Mouse (Mus musculus): ENCODE data around the gene Slc6a13. TPM values are rescaled to one million over a fixed set of nuclear protein-coding genes. Genes with fewer than 3 reads are reported as not detected.

Slc6a13 gene
- polyA plus RNA-seq, 1 experiment from 2014 or later = 3.2 TPM

DNA sequence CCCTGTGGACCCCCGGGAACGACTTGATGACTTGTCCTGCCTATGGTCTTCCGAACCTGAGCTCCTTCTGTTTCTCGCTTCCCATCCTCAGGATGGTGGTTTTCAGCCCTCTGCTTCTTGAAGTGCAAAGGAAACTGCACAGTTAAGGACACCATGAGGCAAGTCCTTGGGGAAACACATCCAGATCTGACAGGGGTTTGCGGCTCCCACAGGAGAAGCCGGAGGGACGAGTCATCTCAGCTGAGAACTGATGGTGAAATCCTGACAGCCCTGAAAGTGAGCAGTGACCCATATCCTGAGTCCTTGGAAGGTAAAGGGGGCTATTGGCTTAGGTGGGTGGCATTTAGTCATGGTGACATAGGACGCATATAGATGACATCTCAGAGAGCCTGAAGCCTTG, 80.5 kb downstream of the Slc6a13 start:
- Histone ChIP-seq H3K4me2 (no peak overlapping the region), H3K4me3 (ENCODE audit: low read depth, low read length) (no peak overlapping the region), H3K9ac (ENCODE audit: low read length) (no peak overlapping the region), H3K36me3 (ENCODE audit: control insufficient read depth, insufficient read depth, low read length) (no peaks in the 10 kb centered on the region), H3K4me1 (ENCODE audit: control insufficient read depth, insufficient read depth, low read length) (no peaks in the 10 kb centered on the region), H3K27ac (ENCODE audit: low read depth, low read length) (no peak overlapping the region), H3K9me3 (ENCODE audit: control insufficient read depth, low read length) (no peaks in the 10 kb centered on the region), H3K27me3 (ENCODE audit: control insufficient read depth, insufficient read depth, low read length) (no peaks in the 10 kb centered on the region)
- DNase-seq (ENCODE audit: low spot score, missing footprints) (peak; percentile 56), ATAC-seq (ENCODE audit: low FRiP score) (no peak)
- WGBS = 76% methylated on average over 8 of the region's 8 CpGs

DNA sequence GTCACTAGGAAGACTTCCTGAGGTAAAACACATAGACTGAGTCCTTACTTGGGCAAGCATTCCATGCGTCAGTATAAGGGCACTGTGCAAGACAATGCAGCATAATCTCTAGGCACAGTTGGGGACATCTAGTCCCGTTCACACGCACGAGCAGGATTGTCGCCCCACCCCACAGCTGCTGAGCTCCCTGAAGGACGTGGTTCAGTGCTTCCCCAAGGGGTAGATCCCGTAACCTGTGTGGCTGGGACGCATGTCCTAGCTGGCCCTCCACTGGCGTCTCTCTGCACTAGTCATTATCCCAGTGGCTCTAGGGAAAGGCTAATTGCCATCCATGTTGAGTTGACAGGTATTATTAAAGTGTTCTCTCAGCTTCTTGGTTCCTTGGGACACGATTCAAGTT, 82.0 kb downstream of the Slc6a13 start:
- no peak for DNase-seq (ENCODE audit: low spot score, missing footprints)
- Histone ChIP-seq H3K4me2 (no peak overlapping the region), H3K27ac (ENCODE audit: low read depth, low read length) (no peak overlapping the region), H3K9ac (ENCODE audit: low read length) (no peak overlapping the region), H3K4me3 (ENCODE audit: low read depth, low read length) (no peak overlapping the region), H3K4me1 (ENCODE audit: control insufficient read depth, insufficient read depth, low read length) (no peaks in the 10 kb centered on the region), H3K9me3 (ENCODE audit: control insufficient read depth, low read length) (no peaks in the 10 kb centered on the region), H3K27me3 (ENCODE audit: control insufficient read depth, insufficient read depth, low read length) (no peaks in the 10 kb centered on the region), H3K36me3 (ENCODE audit: control insufficient read depth, insufficient read depth, low read length) (no peaks in the 10 kb centered on the region)
- ATAC-seq (ENCODE audit: low FRiP score) = no peak
- 40% methylated on average over 10 of the region's 10 CpGs for WGBS

DNA sequence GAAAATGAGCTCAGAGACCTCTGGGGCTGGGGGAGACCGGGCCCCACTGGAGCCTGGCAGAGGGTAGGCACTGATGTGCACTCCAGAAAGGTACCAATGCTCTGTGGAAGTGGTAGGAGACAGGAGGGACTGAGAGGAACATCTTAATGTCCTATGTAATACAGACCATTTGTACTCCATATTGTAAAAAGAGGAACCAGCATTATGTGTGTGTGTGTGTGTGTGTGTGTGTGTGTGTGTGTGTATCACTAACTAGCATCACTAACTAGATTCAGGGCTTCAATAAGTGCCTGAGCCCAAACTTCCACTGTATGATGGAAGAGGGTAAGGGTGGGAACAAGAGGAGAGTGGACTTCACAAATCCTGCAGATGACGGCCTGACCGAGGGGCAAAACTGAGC, 85.4 kb downstream of the Slc6a13 start:
- 91% methylated on average over 3 of the region's 3 CpGs for WGBS
- H3K4me2 ChIP-seq = no peak overlapping the region

More for the DNA sequence above, 85.4 kb downstream of the Slc6a13 start:
- H3K27ac ChIP-seq (ENCODE audit: low read depth, low read length) = no peak overlapping the region
- H3K9ac ChIP-seq (ENCODE audit: low read length) = no peak overlapping the region
- no peaks in the 10 kb centered on the region for H3K27me3 ChIP-seq (ENCODE audit: control insufficient read depth, insufficient read depth, low read length)
- no peak overlapping the region for H3K4me3 ChIP-seq (ENCODE audit: low read depth, low read length)
- H3K36me3 ChIP-seq (ENCODE audit: control insufficient read depth, insufficient read depth, low read length) = no peaks in the 10 kb centered on the region
- no peak for ATAC-seq (ENCODE audit: low FRiP score)
- H3K9me3 ChIP-seq (ENCODE audit: control insufficient read depth, low read length) = no peaks in the 10 kb centered on the region
- no peak for DNase-seq (ENCODE audit: low spot score, missing footprints)
- H3K4me1 ChIP-seq (ENCODE audit: control insufficient read depth, insufficient read depth, low read length) = no peaks in the 10 kb centered on the region

Small RNA genes within 50 kb of the gene (microRNA-seq; reads per million reads assigned to microRNA genes)
- gene Gm24855 = not detected

Other genes with a start within 250 kb of the Slc6a13 start
- 11.8 and 12.8 TPM in 2 replicates for gene Mical3, start 169.2 kb upstream of the Slc6a13 start, polyA plus RNA-seq (2014; fragmentation: Nextera tagmentation; extraction: Ambion mirVana)
- 5.7 and 5.8 TPM in 2 replicates for gene Pex26, start 116.6 kb upstream of the Slc6a13 start, polyA plus RNA-seq (2014; fragmentation: Nextera tagmentation; extraction: Ambion mirVana)
- gene Tuba8, start 89.5 kb upstream of the Slc6a13 start, polyA plus RNA-seq (2014; fragmentation: Nextera tagmentation; extraction: Ambion mirVana) = 0.25 and 0.51 TPM in 2 replicates
- 0.77 and 1.0 TPM in 2 replicates for gene Usp18, start 54.3 kb upstream of the Slc6a13 start, polyA plus RNA-seq (2014; fragmentation: Nextera tagmentation; extraction: Ambion mirVana)
- 0.22 TPM in 1 of 2 replicates, not detected in the other for gene Slc6a12, start 42.8 kb downstream of the Slc6a13 start, polyA plus RNA-seq (2014; fragmentation: Nextera tagmentation; extraction: Ambion mirVana)
- gene Iqsec3, start 173.5 kb downstream of the Slc6a13 start, polyA plus RNA-seq (2014; fragmentation: Nextera tagmentation; extraction: Ambion mirVana) = 0.72 and 0.88 TPM in 2 replicates